Mouse (Mus musculus) kidney, adult 2 months (tissue): ENCODE measurements around the gene Rpl9-ps6.

Experiments
- CTCF ChIP-seq: fragments of 200-500 bp; conservative IDR thresholded peaks from 2 replicates; pipeline ENCODE4 v1.5.1; 2011; ENCODE audit warnings: low read depth, mild to moderate bottlenecking, control low read depth, low read length, moderate library complexity, mixed read lengths; ENCODE audit not compliant: insufficient read depth, insufficient read length
- POLR2A ChIP-seq: fragments of 200-500 bp; IDR thresholded peaks from one replicate; pipeline ENCODE4 v1.6.1; 2011; ENCODE audit warnings: low read depth, low read length, control low read depth

DNA sequence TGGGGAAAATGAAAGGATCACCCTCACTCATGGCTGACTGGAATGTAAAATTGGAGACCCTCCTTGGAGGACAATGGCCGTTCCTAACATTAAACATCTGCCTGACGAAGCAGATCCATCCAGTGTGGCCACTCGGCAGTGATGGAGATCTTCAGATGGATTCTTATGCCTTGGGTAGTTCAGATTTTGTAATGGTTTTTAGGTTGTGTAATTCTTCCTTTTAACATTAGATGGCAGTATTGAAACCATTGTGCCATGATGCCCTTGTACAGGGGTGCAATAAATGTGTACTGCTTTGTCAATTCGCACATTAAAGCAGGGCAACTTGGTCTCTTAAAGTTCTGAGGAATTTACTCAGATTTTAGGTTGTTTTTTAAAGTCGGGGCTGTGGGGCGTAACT lies 35.0 kb upstream of the Rpl9-ps6 start:
- TF ChIP-seq POLR2A, result no peak
- no peak for TF ChIP-seq CTCF
